Mouse (Mus musculus): ENCODE measurements at regions not wholly inside any gene's neighbourhood (a gene's known extent, or its start where the extent isn't known, plus 50 kb on each side); places are given as distances from the start of the nearest gene placed in this dataset.

GRCm38 (mm10) chr10:115025950-115026349, 158.9 kb downstream of the Tph2 start:
- DNase-seq: no peak

- peak; percentile 95 to 97 for DNase-seq
Measured at GRCm38 (mm10) chr10:115019443-115019842, 165.4 kb downstream of the Tph2 start.

GRCm38 (mm10) chr10:115013491-115014001, 171.3 kb downstream of the Tph2 start:
- DNase-seq: peak; percentile 80 to 81

GRCm38 (mm10) chr10:115012922-115013321, 171.9 kb downstream of the Tph2 start:
- peak; percentile 91 to 92 for DNase-seq

- DNase-seq: peak in 1 of 2 experiments; percentile 41
Measured at GRCm38 (mm10) chr10:115012316-115012715, 172.5 kb downstream of the Tph2 start.

- peak in 1 of 2 experiments; percentile 45 for DNase-seq
Measured at GRCm38 (mm10) chr10:115011911-115012310, 172.9 kb downstream of the Tph2 start.

GRCm38 (mm10) chr10:114996400-114996799, 188.4 kb downstream of the Tph2 start:
- DNase-seq: no peak

GRCm38 (mm10) chr10:114995211-114995908, 189.5 kb downstream of the Tph2 start:
- no peak for DNase-seq

GRCm38 (mm10) chr10:114988453-114989226, 186.5 kb upstream of the Trhde start:
- no peak for DNase-seq

- no peak for DNase-seq
Measured at GRCm38 (mm10) chr10:114972364-114972763, 170.3 kb upstream of the Trhde start.

GRCm38 (mm10) chr10:114963656-114964055, 161.5 kb upstream of the Trhde start:
- DNase-seq: peak in 1 of 2 experiments; percentile 10

- DNase-seq: peak; percentile 30
Measured at GRCm38 (mm10) chr10:114957909-114958308, 155.8 kb upstream of the Trhde start.

- no peak for DNase-seq
Measured at GRCm38 (mm10) chr10:114956257-114956656, 154.2 kb upstream of the Trhde start.

GRCm38 (mm10) chr10:114955608-114956007, 153.5 kb upstream of the Trhde start:
- DNase-seq: no peak

- DNase-seq: peak in 1 of 2 experiments; percentile 5
Measured at GRCm38 (mm10) chr10:114953358-114953757, 151.3 kb upstream of the Trhde start.

- peak in 1 of 2 experiments; percentile 22 for DNase-seq
Measured at GRCm38 (mm10) chr10:114949194-114949593, 147.1 kb upstream of the Trhde start.

- no peak for DNase-seq
Measured at GRCm38 (mm10) chr10:114924746-114925145, 122.6 kb upstream of the Trhde start.

GRCm38 (mm10) chr10:114913971-114914370, 111.9 kb upstream of the Trhde start:
- DNase-seq: peak; percentile 67 to 74

GRCm38 (mm10) chr10:114891916-114892315, 89.8 kb upstream of the Trhde start:
- DNase-seq: peak; percentile 69 to 74

- peak; percentile 87 to 90 for DNase-seq
Measured at GRCm38 (mm10) chr10:114890726-114891430, 88.8 kb upstream of the Trhde start.

GRCm38 (mm10) chr10:114871201-114871600, 69.1 kb upstream of the Trhde start:
- peak; percentile 49 to 62 for DNase-seq

- DNase-seq: no peak
Measured at GRCm38 (mm10) chr10:114857166-114857565, 55.1 kb upstream of the Trhde start.

- DNase-seq: no peak
Measured at GRCm38 (mm10) chr10:114852688-114853087, 50.6 kb upstream of the Trhde start.

All from cerebellum, postnatal 10 days (tissue).